Mouse (Mus musculus): Measurements from ENCODE around the gene Blm.
"Not testable (repeated sequence)": the region's sequence is repeated elsewhere in the genome, so short reads cannot be mapped to it uniquely, and the experiment has no call there.

DNA sequence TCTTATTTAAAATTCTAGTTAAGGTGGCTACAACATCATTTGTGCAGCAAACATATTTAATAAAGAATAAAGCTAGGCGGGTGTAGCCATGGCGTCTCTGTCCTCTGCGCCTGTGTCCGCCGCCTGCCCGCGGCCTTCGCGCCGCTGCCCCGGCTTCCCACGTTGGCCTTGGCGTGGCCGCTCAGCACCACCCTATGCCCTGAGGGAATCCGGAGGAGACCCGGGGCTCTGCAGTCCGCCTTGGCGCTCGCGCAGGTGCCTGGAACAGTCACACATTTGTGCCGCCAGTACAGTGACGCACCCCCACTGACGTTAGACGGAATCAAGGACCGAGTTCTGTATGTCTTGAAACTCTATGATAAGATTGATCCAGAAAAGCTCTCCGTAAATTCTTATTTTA lies 27.2 kb downstream of the Blm start:
- TF ChIP-seq POLR2A (IDR thresholded peaks at IDR 0.05; ENCODE audit: control insufficient read depth, extremely low read depth, insufficient read depth, low read length, poor library complexity); CTCF (IDR thresholded peaks at IDR 0.05; ENCODE audit: borderline replicate concordance, control insufficient read depth, extremely low read depth, insufficient read depth, low read length, poor library complexity): not testable (repeated sequence)
